Comparison of ENCODE assay signal across 8 mouse cellular contexts in genomic region chr12:84176886-84177765, GRCm38 (mm10). TPM values are rescaled to one million over a fixed set of nuclear protein-coding genes. Genes with fewer than 3 reads are reported as not detected.
DNase-seq lines count a peak whose midpoint lies in the region; ATAC-seq and TF ChIP-seq lines count a peak whose summit lies in the region.

No protein-coding gene starts in this region.

- no peaks in the 10 kb centered on the region for H3K27me3 ChIP-seq in limb, embryonic 13.5 days
- no peaks in the 10 kb centered on the region for H3K27me3 ChIP-seq in small intestine, adult 2 months (ENCODE audit: control insufficient read depth, insufficient read depth, low read length)

- peak overlapping the region; percentile 72 for H3K4me2 ChIP-seq in limb, embryonic 13.5 days (replicated peaks)

- peaks cover 84% of the 10 kb centered on the region for H3K4me1 ChIP-seq in limb, embryonic 13.5 days
- H3K4me1 ChIP-seq in small intestine, adult 2 months (ENCODE audit: control insufficient read depth, insufficient read depth, insufficient read length, low read length), result peaks cover 76% of the 10 kb centered on the region

- TF ChIP-seq CTCF in small intestine, adult 2 months (IDR thresholded peaks at IDR 0.05; ENCODE audit: extremely low read depth, insufficient read length, insufficient replicate concordance, low read depth, low read length), result no peak

- H3K27ac ChIP-seq in limb, embryonic 13.5 days, result peak overlapping the region; percentile 94; the same call in 1 of the 2 replicates
- peak overlapping the region; percentile 97 for H3K27ac ChIP-seq in small intestine, adult 2 months (ENCODE audit: insufficient read depth, low read depth, low read length)

- H3K9ac ChIP-seq in limb, embryonic 13.5 days, result peak overlapping the region; percentile 31

- no peak for TF ChIP-seq POLR2A in small intestine, adult 2 months (IDR thresholded peaks at IDR 0.05; ENCODE audit: low read depth, low read length)

- no peaks in the 10 kb centered on the region for H3K9me3 ChIP-seq in limb, embryonic 13.5 days

- 45% methylated on average over 6 of the region's 6 CpGs for WGBS in limb, embryonic 13.5 days
- 52% methylated on average over 6 of the region's 6 CpGs for WGBS in small intestine, adult 2 months

- H3K4me3 ChIP-seq in limb, embryonic 13.5 days, result no peak overlapping the region
- H3K4me3 ChIP-seq in small intestine, adult 2 months (ENCODE audit: low read depth, low read length), result no peak overlapping the region

- no peak for ATAC-seq in limb, embryonic 13.5 days (ENCODE audit: low FRiP score, low read depth)

- DNase-seq in embryo, embryonic 9.5 days (ENCODE audit: extremely low spot score), result peak; percentile 45
- DNase-seq in embryo, embryonic 11 days, result no peak
- peak; percentile 66 to 68 for DNase-seq in spleen, postnatal 36 days (ENCODE audit: low spot score in 2 of 2)
- no peak for DNase-seq in spleen, postnatal 14 days (ENCODE audit: low spot score in 2 of 2)
- no peak for DNase-seq in ovary, postnatal 36 days (ENCODE audit: low spot score)
- DNase-seq in frontal cortex, postnatal 36 days (ENCODE audit: low spot score in 2 of 2), result no peak

- H3K36me3 ChIP-seq in limb, embryonic 13.5 days, result peaks cover 18% of the 10 kb centered on the region
- peaks cover 17% of the 10 kb centered on the region for H3K36me3 ChIP-seq in small intestine, adult 2 months (ENCODE audit: control insufficient read depth, insufficient read depth, low read length)

RNA-seq across cellular contexts. Expression of gene Pnma1, which starts 28.8 kb away (rescaled TPM):
- polyA plus RNA-seq in limb, embryonic 13.5 days (2015; fragmentation: Nextera tagmentation; extraction: Ambion mirVana), result 1.0 and 1.4 TPM in 2 replicates
- polyA plus RNA-seq in small intestine, adult 2 months (2012; rRNA removed), result 0.10 and 0.33 TPM in 2 replicates

RNA-seq across cellular contexts. Expression of gene Elmsan1, which starts 41.6 kb away (rescaled TPM):
- 8.9 and 9.9 TPM in 2 replicates for polyA plus RNA-seq in limb, embryonic 13.5 days (2015; fragmentation: Nextera tagmentation; extraction: Ambion mirVana)
- 8.9 and 25.9 TPM in 2 replicates for polyA plus RNA-seq in small intestine, adult 2 months (2012; rRNA removed)

Comparison
In these comparisons a context has a peak if more than half of its experiments do, and no peak if none do; other contexts are left out.
1. DNase-seq: peak in embryo, embryonic 9.5 days (single experiment) and spleen, postnatal 36 days (2 of 2); none in embryo, embryonic 11 days (single experiment), spleen, postnatal 14 days (0 of 2), ovary, postnatal 36 days (single experiment) and frontal cortex, postnatal 36 days (0 of 2).